Mouse (Mus musculus) stomach, postnatal 0 days (tissue): ENCODE data around the gene N4bp1. TPM values are rescaled to one million over a fixed set of nuclear protein-coding genes. Genes with fewer than 3 reads are reported as not detected.

Source experiments
- ATAC-seq: fragments of 200-750 bp; cut with Nextera tagmentation; 2 replicates; pipeline ENCODE4 v1.8.0; 2017; ENCODE audit not compliant: low FRiP score, low TSS enrichment
- DNase-seq: peaks from one replicate; pipeline ENCODE4 v3.0.0-alpha.2; 2016; ENCODE audit warnings: low spot score
- H3K27ac ChIP-seq: fragments of 300-500 bp; sonication (generic); replicated peaks from 2 replicates; pipeline ENCODE4 v1.5.1; 2014; ENCODE audit warnings: mild to moderate bottlenecking, control low read depth
- H3K27me3 ChIP-seq: fragments of 300-500 bp; sonication (generic); 2 replicates; pipeline ENCODE4 v1.6.1; 2014; ENCODE audit warnings: low read length; ENCODE audit not compliant: control insufficient read depth, insufficient read depth
- H3K36me3 ChIP-seq: fragments of 300-500 bp; sonication (generic); 2 replicates; pipeline ENCODE4 v1.6.1; 2014; ENCODE audit warnings: low read length, mixed read lengths; ENCODE audit not compliant: control insufficient read depth, insufficient read depth
- H3K4me1 ChIP-seq: fragments of 300-500 bp; sonication (generic); replicated peaks from 2 replicates; pipeline ENCODE4 v1.6.1; 2014; ENCODE audit warnings: antibody characterized with exemption; ENCODE audit not compliant: control insufficient read depth, insufficient read depth
- H3K4me2 ChIP-seq: fragments of 300-500 bp; sonication (generic); replicated peaks from 2 replicates; pipeline ENCODE4 v1.6.1; 2014; ENCODE audit warnings: low read depth, mild to moderate bottlenecking, control low read depth, moderate library complexity
- H3K4me3 ChIP-seq: fragments of 300-500 bp; sonication (generic); 2 replicates; pipeline ENCODE4 v1.5.1; 2014; ENCODE audit warnings: low read depth, low read length, control low read depth
- H3K9ac ChIP-seq: fragments of 300-500 bp; sonication (generic); 2 replicates; pipeline ENCODE4 v1.6.1; 2014; ENCODE audit warnings: mild to moderate bottlenecking, low read length, control low read depth, mixed read lengths
- H3K9me3 ChIP-seq: fragments of 300-500 bp; sonication (generic); 2 replicates; pipeline ENCODE4 v1.6.1; 2016; ENCODE audit warnings: low read length; ENCODE audit not compliant: control insufficient read depth
- CTCF ChIP-seq: IDR thresholded peaks from 2 replicates; pipeline ENCODE4 v1.5.1; 2016; ENCODE audit warnings: antibody characterized with exemption, low read depth, mild to moderate bottlenecking, moderate library complexity
- EP300 ChIP-seq: optimal IDR thresholded peaks from 2 replicates; pipeline ENCODE3; 2016; ENCODE audit warnings: antibody characterized with exemption
- WGBS: fragments of 180-500 bp; shearing (Covaris S2); extraction: QIAGEN DNeasy Blood & Tissue Kit; methylation state at CpG from one replicate; pipeline ENCODE4 v1.1.7; 2014; 5-methylcytosine and 5-hydroxymethylcytosine counted together
- polyA plus RNA-seq: library from polyadenylated mRNA; unstranded; fragments of >200 nt; fragmentation: Nextera tagmentation; extraction: Ambion mirVana; gene quantifications from 2 replicates; pipeline ENCODE4 v1.2.1, GENCODE M21; 2015

Gene N4bp1
- polyA plus RNA-seq, 1 experiment from 2014 or later, result 6.5 TPM

GRCm38 (mm10) chr8:86872097-86872815 is 12.8 kb downstream of the N4bp1 start:
- Histone ChIP-seq H3K4me2 (no peak overlapping the region), H3K36me3 (no peaks in the 10 kb centered on the region), H3K27me3 (no peaks in the 10 kb centered on the region), H3K4me1 (peaks cover 6% of the 10 kb centered on the region; the same call in 1 of the 2 replicates), H3K9ac (no peak overlapping the region), H3K4me3 (no peak overlapping the region), H3K27ac (no peak overlapping the region), H3K9me3 (no peaks in the 10 kb centered on the region)
- 86% methylated on average over 11 of the region's 11 CpGs for WGBS
- ATAC-seq, result no peak
- no peak for DNase-seq
- TF ChIP-seq CTCF, result no peak
- no peak for TF ChIP-seq EP300

GRCm38 (mm10) chr8:86871421-86871820 is 13.6 kb downstream of the N4bp1 start:
- ATAC-seq (no peak), DNase-seq (no peak)
- Histone ChIP-seq H3K4me1 (peaks cover 6% of the 10 kb centered on the region; the same call in 1 of the 2 replicates), H3K27ac (no peak overlapping the region), H3K36me3 (no peaks in the 10 kb centered on the region), H3K4me2 (no peak overlapping the region), H3K9ac (no peak overlapping the region), H3K9me3 (no peaks in the 10 kb centered on the region), H3K4me3 (no peak overlapping the region), H3K27me3 (no peaks in the 10 kb centered on the region)
- TF ChIP-seq EP300 (no peak), CTCF (no peak)
- WGBS, result 94% methylated on average over 2 of the region's 2 CpGs

GRCm38 (mm10) chr8:86870771-86871170 is 14.3 kb downstream of the N4bp1 start:
- no peaks in the 10 kb centered on the region for H3K36me3 ChIP-seq
- WGBS, result 77% methylated on average over 2 of the region's 2 CpGs

GRCm38 (mm10) chr8:86868041-86868440 is 17.0 kb downstream of the N4bp1 start:
- no peak for TF ChIP-seq EP300
- TF ChIP-seq CTCF, result no peak
- Histone ChIP-seq H3K4me2 (no peak overlapping the region), H3K9me3 (no peaks in the 10 kb centered on the region), H3K27me3 (no peaks in the 10 kb centered on the region), H3K4me3 (no peak overlapping the region), H3K27ac (no peak overlapping the region), H3K9ac (no peak overlapping the region), H3K36me3 (no peaks in the 10 kb centered on the region), H3K4me1 (no peaks in the 10 kb centered on the region)
- WGBS, result 86% methylated on average over 3 of the region's 3 CpGs
- DNase-seq (no peak), ATAC-seq (no peak)

More at GRCm38 (mm10) chr8:86870771-86871170, 14.3 kb downstream of the N4bp1 start:
- TF ChIP-seq CTCF, result no peak
- TF ChIP-seq EP300, result no peak
- ATAC-seq (no peak), DNase-seq (no peak)
- no peaks in the 10 kb centered on the region for H3K9me3 ChIP-seq
- no peak overlapping the region for H3K27ac ChIP-seq
- H3K4me3 ChIP-seq, result no peak overlapping the region
- no peak overlapping the region for H3K4me2 ChIP-seq
- H3K27me3 ChIP-seq, result no peaks in the 10 kb centered on the region
- H3K9ac ChIP-seq, result no peak overlapping the region
- peaks cover 6% of the 10 kb centered on the region; the same call in 1 of the 2 replicates for H3K4me1 ChIP-seq

GRCm38 (mm10) chr8:86864764-86865163 is 20.3 kb downstream of the N4bp1 start:
- H3K4me2 ChIP-seq, result no peak overlapping the region
- H3K9me3 ChIP-seq, result no peaks in the 10 kb centered on the region
- ATAC-seq (no peak), DNase-seq (no peak)
- no peak overlapping the region for H3K9ac ChIP-seq
- WGBS, result 49% methylated on average over 4 of the region's 4 CpGs
- peaks cover 10% of the 10 kb centered on the region; the same call in 1 of the 2 replicates for H3K36me3 ChIP-seq
- H3K27ac ChIP-seq, result no peak overlapping the region
- H3K4me1 ChIP-seq, result no peaks in the 10 kb centered on the region
- H3K4me3 ChIP-seq, result no peak overlapping the region
- no peaks in the 10 kb centered on the region for H3K27me3 ChIP-seq
- TF ChIP-seq CTCF (no peak), EP300 (no peak)

- 74% methylated on average over 4 of the region's 4 CpGs for WGBS
- ATAC-seq, result no peak
These were observed 22.2 kb downstream of the N4bp1 start for GRCm38 (mm10) chr8:86862837-86863236.

More at GRCm38 (mm10) chr8:86862837-86863236, 22.2 kb downstream of the N4bp1 start:
- no peak overlapping the region for H3K27ac ChIP-seq
- no peak overlapping the region for H3K4me2 ChIP-seq
- H3K9me3 ChIP-seq, result no peaks in the 10 kb centered on the region
- TF ChIP-seq EP300 (no peak), CTCF (no peak)
- no peaks in the 10 kb centered on the region for H3K27me3 ChIP-seq
- DNase-seq, result no peak
- H3K9ac ChIP-seq, result no peak overlapping the region
- no peaks in the 10 kb centered on the region for H3K4me1 ChIP-seq
- H3K4me3 ChIP-seq, result no peak overlapping the region
- peaks cover 10% of the 10 kb centered on the region; the same call in 1 of the 2 replicates for H3K36me3 ChIP-seq
